Comparison of ENCODE assay signal across 17 mouse cellular contexts in the genomic region with DNA sequence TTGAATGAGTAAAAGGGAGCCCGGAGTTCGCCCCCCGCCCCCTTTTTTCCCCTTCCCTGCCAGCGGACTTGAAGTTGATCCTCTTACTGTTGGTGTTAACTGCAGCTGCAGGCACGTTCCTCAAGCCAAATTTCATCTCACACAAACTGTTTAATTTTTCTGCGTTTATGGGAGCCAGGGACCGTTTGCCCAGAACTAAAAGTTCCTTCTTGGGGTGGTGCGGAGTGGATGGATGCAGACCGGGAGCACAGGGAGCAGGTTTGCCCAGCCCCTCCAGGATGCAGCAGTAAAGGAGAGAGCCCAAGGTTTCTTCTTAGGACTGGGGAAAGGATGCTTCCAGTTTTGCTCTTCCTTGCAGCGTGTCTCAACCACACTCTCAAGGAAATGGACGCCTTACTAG. TPM values are rescaled to one million over a fixed set of nuclear protein-coding genes. Genes with fewer than 3 reads are reported as not detected.
DNase-seq lines count a peak whose midpoint lies in the region; ATAC-seq lines count a peak whose summit lies in the region.
"Had no signal": no experiment of that assay in that cellular context is flagged by ENCODE, and none has a peak within 500 bp of the region (broad histone marks: within the 10 kb centered on the region; RNA-seq: fewer than 3 reads in every experiment).

No protein-coding gene starts in this region.

- peaks cover 98% of the 10 kb centered on the region for H3K27me3 ChIP-seq in hindbrain, embryonic 10.5 days (ENCODE audit: insufficient read depth, poor library complexity, severe bottlenecking)
- H3K27me3 ChIP-seq in hindbrain, embryonic 14.5 days (ENCODE audit: control insufficient read depth, insufficient read depth, low read length), result peaks cover 72% of the 10 kb centered on the region
- peaks cover 79% of the 10 kb centered on the region for H3K27me3 ChIP-seq in embryonic facial prominence, embryonic 13.5 days
- H3K27me3 ChIP-seq in limb, embryonic 11.5 days (ENCODE audit: control insufficient read depth, insufficient read depth, low read length), result peaks cover 59% of the 10 kb centered on the region
- peaks cover 68% of the 10 kb centered on the region for H3K27me3 ChIP-seq in midbrain, embryonic 14.5 days (ENCODE audit: control insufficient read depth, insufficient read depth, low read length)
- H3K27me3 ChIP-seq in intestine, embryonic 15.5 days (replicated peaks), result peaks cover 70% of the 10 kb centered on the region

- DNase-seq in hindbrain, embryonic 10.5 days (ENCODE audit: low spot score), result peak; percentile 12
- DNase-seq in hindbrain, embryonic 14.5 days (ENCODE audit: low spot score), result no peak
- DNase-seq in limb, embryonic 11.5 days (ENCODE audit: low spot score), result no peak
- no peak for DNase-seq in midbrain, embryonic 14.5 days
- no peak for DNase-seq in lung, postnatal 10 days
- DNase-seq: adrenal gland, adult 2 months; cerebellum, adult 8-10 months; gastrocnemius, postnatal 25 days; heart, postnatal 14 days; kidney, adult 8-10 months; kidney, postnatal 14 days had no signal

- H3K36me3 ChIP-seq in hindbrain, embryonic 10.5 days, result no peaks in the 10 kb centered on the region
- no peaks in the 10 kb centered on the region for H3K36me3 ChIP-seq in hindbrain, embryonic 14.5 days (replicated peaks; ENCODE audit: control insufficient read depth, insufficient read depth)
- H3K36me3 ChIP-seq in embryonic facial prominence, embryonic 13.5 days, result no peaks in the 10 kb centered on the region
- H3K36me3 ChIP-seq in limb, embryonic 11.5 days (ENCODE audit: control insufficient read depth, insufficient read depth, low read length), result no peaks in the 10 kb centered on the region
- no peaks in the 10 kb centered on the region for H3K36me3 ChIP-seq in midbrain, embryonic 14.5 days (ENCODE audit: control insufficient read depth, insufficient read depth, low read length)
- no peaks in the 10 kb centered on the region for H3K36me3 ChIP-seq in intestine, embryonic 15.5 days

- H3K9me3 ChIP-seq in hindbrain, embryonic 10.5 days, result no peaks in the 10 kb centered on the region
- H3K9me3 ChIP-seq in hindbrain, embryonic 14.5 days (ENCODE audit: control insufficient read depth, low read length), result no peaks in the 10 kb centered on the region
- no peaks in the 10 kb centered on the region for H3K9me3 ChIP-seq in embryonic facial prominence, embryonic 13.5 days
- no peaks in the 10 kb centered on the region for H3K9me3 ChIP-seq in limb, embryonic 11.5 days (ENCODE audit: control insufficient read depth, low read length)
- H3K9me3 ChIP-seq in midbrain, embryonic 14.5 days (ENCODE audit: control insufficient read depth, low read length), result no peaks in the 10 kb centered on the region
- H3K9me3 ChIP-seq in intestine, embryonic 15.5 days, result no peaks in the 10 kb centered on the region

- 1% methylated on average over 11 of the region's 11 CpGs for whole genome bisulfite sequencing in hindbrain, embryonic 10.5 days
- 1% methylated on average over 11 of the region's 11 CpGs for WGBS in hindbrain, embryonic 14.5 days
- WGBS in embryonic facial prominence, embryonic 13.5 days, result 3% methylated on average over 11 of the region's 11 CpGs
- under 1% methylated on average over 11 of the region's 11 CpGs for WGBS in limb, embryonic 11.5 days
- WGBS in midbrain, embryonic 14.5 days, result under 1% methylated on average over 11 of the region's 11 CpGs
- WGBS in intestine, embryonic 15.5 days, result 2% methylated on average over 11 of the region's 11 CpGs

- H3K4me1 ChIP-seq in hindbrain, embryonic 10.5 days (replicated peaks), result peaks cover 30% of the 10 kb centered on the region
- H3K4me1 ChIP-seq in hindbrain, embryonic 14.5 days (replicated peaks; ENCODE audit: control insufficient read depth, insufficient read depth, low read length), result no peaks in the 10 kb centered on the region
- peaks cover 22% of the 10 kb centered on the region; the same call in 1 of the 2 replicates for H3K4me1 ChIP-seq in embryonic facial prominence, embryonic 13.5 days
- peaks cover 9% of the 10 kb centered on the region for H3K4me1 ChIP-seq in limb, embryonic 11.5 days (ENCODE audit: control insufficient read depth, insufficient read depth, low read length)
- H3K4me1 ChIP-seq in midbrain, embryonic 14.5 days (ENCODE audit: control insufficient read depth, insufficient read depth, low read length), result peaks cover 4% of the 10 kb centered on the region; the same call in 1 of the 2 replicates
- 0 out of 2 replicates have a peak, but pooled peaks cover 2% of the 10 kb centered on the region for H3K4me1 ChIP-seq in intestine, embryonic 15.5 days (replicated peaks)

- no peak for ATAC-seq in hindbrain, embryonic 14.5 days (ENCODE audit: low FRiP score)
- ATAC-seq in embryonic facial prominence, embryonic 13.5 days (ENCODE audit: insufficient number of reproducible peaks, insufficient read depth, low FRiP score, low TSS enrichment, low read depth), result no peak
- no peak for ATAC-seq in limb, embryonic 11.5 days (ENCODE audit: insufficient number of reproducible peaks, low FRiP score, low TSS enrichment, low read depth)
- ATAC-seq in midbrain, embryonic 14.5 days (ENCODE audit: low FRiP score, low TSS enrichment), result no peak
- ATAC-seq in intestine, embryonic 15.5 days, result no peak

- H3K9ac ChIP-seq in hindbrain, embryonic 14.5 days, result no peak overlapping the region
- H3K9ac ChIP-seq in embryonic facial prominence, embryonic 13.5 days, result no peak overlapping the region
- H3K9ac ChIP-seq in limb, embryonic 11.5 days (ENCODE audit: low read length), result no peak overlapping the region
- H3K9ac ChIP-seq in midbrain, embryonic 14.5 days (replicated peaks; ENCODE audit: low read length), result no peak overlapping the region
- no peak overlapping the region for H3K9ac ChIP-seq in intestine, embryonic 15.5 days
- H3K9ac ChIP-seq: liver, embryonic 14.5 days had no signal

- no peak overlapping the region for H3K27ac ChIP-seq in hindbrain, embryonic 10.5 days
- H3K27ac ChIP-seq in hindbrain, embryonic 14.5 days, result no peak overlapping the region
- no peak overlapping the region for H3K27ac ChIP-seq in embryonic facial prominence, embryonic 13.5 days
- no peak overlapping the region for H3K27ac ChIP-seq in limb, embryonic 11.5 days (replicated peaks; ENCODE audit: low read depth, low read length)
- H3K27ac ChIP-seq in midbrain, embryonic 14.5 days (replicated peaks; ENCODE audit: low read depth, low read length), result no peak overlapping the region
- H3K27ac ChIP-seq in intestine, embryonic 15.5 days, result no peak overlapping the region
- H3K27ac ChIP-seq: liver, embryonic 14.5 days; stomach, postnatal 0 days had no signal

- H3K4me2 ChIP-seq in hindbrain, embryonic 14.5 days (replicated peaks), result no peak overlapping the region
- peak overlapping the region; percentile 27; the same call in 1 of the 2 replicates for H3K4me2 ChIP-seq in embryonic facial prominence, embryonic 13.5 days
- H3K4me2 ChIP-seq in limb, embryonic 11.5 days (ENCODE audit: low read depth, severe bottlenecking), result 0 out of 2 replicates have a peak overlapping the region, but pooled peaks have one; percentile 10
- 0 out of 2 replicates have a peak overlapping the region, but pooled peaks have one; percentile 1 for H3K4me2 ChIP-seq in midbrain, embryonic 14.5 days (ENCODE audit: low read length)
- H3K4me2 ChIP-seq in intestine, embryonic 15.5 days (replicated peaks), result no peak overlapping the region

- H3K4me3 ChIP-seq in hindbrain, embryonic 10.5 days, result no peak overlapping the region
- H3K4me3 ChIP-seq in hindbrain, embryonic 14.5 days (replicated peaks; ENCODE audit: low read length), result no peak overlapping the region
- peak overlapping the region; percentile 3; the same call in 1 of the 2 replicates for H3K4me3 ChIP-seq in embryonic facial prominence, embryonic 13.5 days
- no peak overlapping the region for H3K4me3 ChIP-seq in limb, embryonic 11.5 days (ENCODE audit: low read depth, low read length)
- no peak overlapping the region for H3K4me3 ChIP-seq in midbrain, embryonic 14.5 days (replicated peaks; ENCODE audit: low read depth, low read length)
- H3K4me3 ChIP-seq in intestine, embryonic 15.5 days (replicated peaks), result no peak overlapping the region
- H3K4me3 ChIP-seq: erythroblast, embryonic 14.5 days had no signal

RNA-seq across cellular contexts. Expression of a gene that starts 2.1 kb away (rescaled TPM):
- 0.27 and 0.41 TPM in 2 replicates for polyA plus RNA-seq in hindbrain, embryonic 10.5 days (2016; fragmentation: Nextera tagmentation; extraction: Ambion mirVana)
- 0.48 TPM in 1 of 2 replicates, not detected in the other for polyA plus RNA-seq in hindbrain, embryonic 14.5 days (2014; fragmentation: Nextera tagmentation; extraction: Ambion mirVana)
- polyA plus RNA-seq in embryonic facial prominence, embryonic 13.5 days (2015; fragmentation: Nextera tagmentation; extraction: Ambion mirVana), result 0.48 TPM in 1 of 2 replicates, not detected in the other
- polyA plus RNA-seq in limb, embryonic 11.5 days (2014; fragmentation: Nextera tagmentation; extraction: Ambion mirVana), result not detected in 2 replicates
- 9.6 and 10.2 TPM in 2 replicates for polyA plus RNA-seq in midbrain, embryonic 14.5 days (2014; fragmentation: Nextera tagmentation; extraction: Ambion mirVana)
- not detected in 2 replicates for polyA plus RNA-seq in intestine, embryonic 15.5 days (2015; fragmentation: Nextera tagmentation; extraction: Ambion mirVana)
- polyA plus RNA-seq: erythroblast, embryonic 14.5 days; liver, embryonic 14.5 days; lung, embryonic 16.5 days; stomach, postnatal 0 days had no signal

Comparison
In these comparisons a context has a peak if more than half of its experiments do, and no peak if none do; other contexts are left out.
1. H3K4me2 ChIP-seq: peak in embryonic facial prominence, embryonic 13.5 days (single experiment), limb, embryonic 11.5 days (single experiment) and midbrain, embryonic 14.5 days (single experiment); none in hindbrain, embryonic 14.5 days (single experiment) and intestine, embryonic 15.5 days (single experiment).